Mouse (Mus musculus) midbrain, embryonic 14.5 days (tissue): ENCODE data around the gene Agbl4. TPM values are rescaled to one million over a fixed set of nuclear protein-coding genes. Genes with fewer than 3 reads are reported as not detected.

Source experiments
- ATAC-seq: fragments of 200-750 bp; cut with Nextera tagmentation; 2 replicates; pipeline ENCODE4 v1.8.0; 2017; ENCODE audit warnings: moderate number of reproducible peaks, moderate library complexity; ENCODE audit not compliant: low FRiP score, low TSS enrichment
- DNase-seq: peaks from one replicate; pipeline ENCODE4 v3.0.0-alpha.2; 2015
- H3K27ac ChIP-seq: fragments of 300-500 bp; sonication (generic); replicated peaks from 2 replicates; pipeline ENCODE4 v1.5.1; 2014; ENCODE audit warnings: mild to moderate bottlenecking, low read depth, low read length, moderate library complexity
- H3K27me3 ChIP-seq: fragments of 300-500 bp; sonication (generic); 2 replicates; pipeline ENCODE4 v1.6.1; 2014; ENCODE audit warnings: low read length, control low read depth, mixed read lengths; ENCODE audit not compliant: control insufficient read depth, insufficient read depth
- H3K36me3 ChIP-seq: fragments of 300-500 bp; sonication (generic); 2 replicates; pipeline ENCODE4 v1.6.1; 2014; ENCODE audit warnings: low read length, control low read depth; ENCODE audit not compliant: control insufficient read depth, insufficient read depth
- H3K4me1 ChIP-seq: fragments of 300-500 bp; sonication (generic); 2 replicates; pipeline ENCODE4 v1.6.1; 2014; ENCODE audit warnings: mild to moderate bottlenecking, antibody characterized with exemption, low read length, control low read depth; ENCODE audit not compliant: control insufficient read depth, insufficient read depth
- H3K4me2 ChIP-seq: fragments of 300-500 bp; sonication (generic); 2 replicates; pipeline ENCODE4 v1.6.1; 2014; ENCODE audit warnings: mild to moderate bottlenecking, low read length, moderate library complexity
- H3K4me3 ChIP-seq: fragments of 300-500 bp; sonication (generic); replicated peaks from 2 replicates; pipeline ENCODE4 v1.5.1; 2014; ENCODE audit warnings: low read depth, low read length
- H3K9ac ChIP-seq: fragments of 300-500 bp; sonication (generic); replicated peaks from 2 replicates; pipeline ENCODE4 v1.6.1; 2014; ENCODE audit warnings: mild to moderate bottlenecking, low read length, moderate library complexity
- H3K9me3 ChIP-seq: fragments of 300-500 bp; sonication (generic); 2 replicates; pipeline ENCODE4 v1.6.1; 2016; ENCODE audit warnings: low read length, control low read depth, mixed read lengths; ENCODE audit not compliant: control insufficient read depth
- WGBS: fragments of 180-500 bp; shearing (Covaris S2); extraction: QIAGEN DNeasy Blood & Tissue Kit; methylation state at CpG from one replicate; pipeline ENCODE4 v1.1.7; 2014; 5-methylcytosine and 5-hydroxymethylcytosine counted together
- polyA plus RNA-seq: library from polyadenylated mRNA; unstranded; fragments of >200 nt; fragmentation: Nextera tagmentation; extraction: Ambion mirVana; gene quantifications from 2 replicates; pipeline ENCODE4 v1.2.1, GENCODE M21; 2014

Agbl4 gene
- polyA plus RNA-seq, 1 experiment from 2014 or later: 2.2 TPM

- no peak overlapping the region for H3K9ac ChIP-seq
- H3K4me1 ChIP-seq: no peaks in the 10 kb centered on the region
- no peak overlapping the region for H3K27ac ChIP-seq
- H3K36me3 ChIP-seq: no peaks in the 10 kb centered on the region
- no peak overlapping the region for H3K4me2 ChIP-seq
- WGBS: 85% methylated on average over 2 of the region's 2 CpGs
- no peaks in the 10 kb centered on the region for H3K27me3 ChIP-seq
- H3K9me3 ChIP-seq: no peaks in the 10 kb centered on the region
- H3K4me3 ChIP-seq: no peak overlapping the region
- ATAC-seq: peak; percentile 68
- peak; percentile 73 for DNase-seq
Measured at GRCm38 (mm10) chr4:111597249-111597661, 1199.8 kb downstream of the Agbl4 start.

DNA sequence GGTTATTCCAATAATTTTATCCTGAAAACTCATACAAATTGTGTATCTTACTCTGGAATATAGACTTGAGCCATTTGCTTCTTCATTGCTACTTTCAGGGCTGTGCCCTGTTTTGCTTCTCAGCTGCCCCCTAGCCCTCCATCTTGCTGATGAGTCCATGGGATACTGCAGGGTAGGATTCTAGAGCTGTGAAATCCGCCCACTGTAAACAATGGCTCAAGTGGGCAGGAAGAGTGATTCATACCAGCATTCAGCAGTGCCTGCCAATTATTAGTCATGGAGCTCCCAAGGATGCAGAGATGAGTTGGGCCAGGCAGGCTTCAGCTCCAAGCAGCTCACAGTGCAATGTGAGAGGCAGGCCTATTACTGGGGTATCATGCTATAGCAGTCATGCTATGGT, 1200.5 kb downstream of the Agbl4 start:
- ATAC-seq: no peak
- 73% methylated on average over 1 of the region's 1 CpGs for WGBS

DNA sequence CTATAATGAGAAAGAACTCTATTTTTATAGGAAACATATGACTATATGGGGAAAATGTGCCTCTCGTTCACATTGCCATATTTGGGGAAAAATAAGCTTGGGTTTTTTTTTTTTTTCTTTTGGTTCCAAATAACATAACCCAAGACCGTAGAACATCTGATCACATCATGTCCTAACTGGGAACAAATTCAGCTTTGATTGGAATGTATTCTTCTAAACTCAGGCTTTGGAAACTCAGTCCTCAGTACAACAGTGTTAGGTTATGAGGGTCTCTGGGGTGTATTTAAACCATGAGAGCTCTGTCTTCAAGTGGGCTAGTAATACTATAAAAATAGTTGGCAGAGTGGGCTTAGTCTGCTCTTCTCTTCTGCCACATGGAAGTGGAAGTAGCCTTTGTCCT, 1205.7 kb downstream of the Agbl4 start:
- no peaks in the 10 kb centered on the region for H3K27me3 ChIP-seq
- H3K27ac ChIP-seq: no peak overlapping the region
- no peaks in the 10 kb centered on the region for H3K4me1 ChIP-seq
- DNase-seq (no peak), ATAC-seq (no peak)
- no peak overlapping the region for H3K4me3 ChIP-seq
- no peaks in the 10 kb centered on the region for H3K9me3 ChIP-seq
- 95% methylated on average over 2 of the region's 2 CpGs for WGBS
- H3K4me2 ChIP-seq: no peak overlapping the region
- H3K9ac ChIP-seq: no peak overlapping the region
- H3K36me3 ChIP-seq: no peaks in the 10 kb centered on the region

More for the DNA sequence above, 1200.5 kb downstream of the Agbl4 start:
- H3K36me3 ChIP-seq: no peaks in the 10 kb centered on the region
- H3K27ac ChIP-seq: no peak overlapping the region
- H3K4me1 ChIP-seq: no peaks in the 10 kb centered on the region
- no peak overlapping the region for H3K4me3 ChIP-seq
- no peak overlapping the region for H3K4me2 ChIP-seq
- H3K9me3 ChIP-seq: no peaks in the 10 kb centered on the region
- no peaks in the 10 kb centered on the region for H3K27me3 ChIP-seq
- no peak for DNase-seq
- H3K9ac ChIP-seq: no peak overlapping the region

GRCm38 (mm10) chr4:111607826-111608500, 1210.5 kb downstream of the Agbl4 start:
- 84% methylated on average over 8 of the region's 8 CpGs for WGBS
- no peak for DNase-seq
- H3K9ac ChIP-seq: no peak overlapping the region
- no peaks in the 10 kb centered on the region for H3K36me3 ChIP-seq
- H3K4me1 ChIP-seq: no peaks in the 10 kb centered on the region
- H3K9me3 ChIP-seq: no peaks in the 10 kb centered on the region
- no peak overlapping the region for H3K27ac ChIP-seq
- no peak for ATAC-seq
- H3K4me3 ChIP-seq: no peak overlapping the region
- H3K27me3 ChIP-seq: no peaks in the 10 kb centered on the region
- no peak overlapping the region for H3K4me2 ChIP-seq

- no peaks in the 10 kb centered on the region for H3K9me3 ChIP-seq
- ATAC-seq: no peak
- no peak overlapping the region for H3K4me3 ChIP-seq
Measured at GRCm38 (mm10) chr4:111621865-111622264, 1224.4 kb downstream of the Agbl4 start.

GRCm38 (mm10) chr4:111624914-111625313, 1227.5 kb downstream of the Agbl4 start:
- Histone ChIP-seq H3K9me3 (no peaks in the 10 kb centered on the region), H3K36me3 (no peaks in the 10 kb centered on the region), H3K4me2 (no peak overlapping the region), H3K4me1 (no peaks in the 10 kb centered on the region), H3K9ac (no peak overlapping the region), H3K4me3 (no peak overlapping the region), H3K27me3 (no peaks in the 10 kb centered on the region), H3K27ac (no peak overlapping the region)
- DNase-seq (no peak), ATAC-seq (no peak)
- WGBS: 76% methylated on average over 5 of the region's 5 CpGs

More at GRCm38 (mm10) chr4:111621865-111622264, 1224.4 kb downstream of the Agbl4 start:
- Histone ChIP-seq H3K27ac (no peak overlapping the region), H3K4me1 (no peaks in the 10 kb centered on the region), H3K36me3 (no peaks in the 10 kb centered on the region), H3K9ac (no peak overlapping the region), H3K27me3 (no peaks in the 10 kb centered on the region), H3K4me2 (no peak overlapping the region)
- WGBS: 59% methylated on average over 2 of the region's 2 CpGs
- peak; percentile 24 for DNase-seq

- no peak overlapping the region for H3K27ac ChIP-seq
- no peaks in the 10 kb centered on the region for H3K36me3 ChIP-seq
- H3K4me3 ChIP-seq: no peak overlapping the region
- H3K9ac ChIP-seq: no peak overlapping the region
- ATAC-seq (peak; percentile 36; the same call in 1 of the 2 replicates), DNase-seq (peak; percentile 81)
- 32% methylated on average over 8 of the region's 8 CpGs for WGBS
- no peaks in the 10 kb centered on the region for H3K4me1 ChIP-seq
- H3K27me3 ChIP-seq: no peaks in the 10 kb centered on the region
- no peak overlapping the region for H3K4me2 ChIP-seq
- no peaks in the 10 kb centered on the region for H3K9me3 ChIP-seq
Measured at GRCm38 (mm10) chr4:111626118-111626830, 1228.8 kb downstream of the Agbl4 start.

DNA sequence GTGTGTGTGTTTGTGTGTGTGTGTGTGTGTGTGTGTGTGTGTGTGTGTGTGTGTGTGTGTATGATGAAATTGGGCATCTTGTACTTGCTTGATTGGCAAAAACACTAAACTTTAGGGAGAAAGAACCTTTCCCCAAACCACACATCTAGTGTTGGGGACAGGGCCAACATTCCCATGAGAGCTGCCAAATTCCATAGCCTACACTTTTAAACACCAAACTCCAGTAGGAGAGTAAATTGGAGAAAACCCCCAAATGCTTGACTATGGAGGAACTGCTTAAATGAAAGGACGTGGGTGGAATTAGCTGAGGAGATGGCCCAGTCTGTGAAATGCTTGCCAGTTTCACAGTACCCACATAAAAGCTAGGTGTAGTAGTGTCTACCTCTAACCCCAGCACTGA, 1235.2 kb downstream of the Agbl4 start:
- no peak overlapping the region for H3K4me3 ChIP-seq
- no peak overlapping the region for H3K9ac ChIP-seq
- no peaks in the 10 kb centered on the region for H3K27me3 ChIP-seq
- WGBS: 78% methylated on average over 1 of the region's 1 CpGs
- H3K4me2 ChIP-seq: no peak overlapping the region
- no peak for ATAC-seq
- no peaks in the 10 kb centered on the region for H3K4me1 ChIP-seq
- H3K36me3 ChIP-seq: no peaks in the 10 kb centered on the region
- no peak overlapping the region for H3K27ac ChIP-seq
- DNase-seq: no peak
- no peaks in the 10 kb centered on the region for H3K9me3 ChIP-seq
